Mouse (Mus musculus) urinary bladder, postnatal 25 days (tissue): ENCODE results near the gene Tspan18.

Source experiments
- DNase-seq: peaks from one replicate; pipeline ENCODE4 v3.0.0; 2022; ENCODE audit warnings: low spot score

Tspan18 gene

DNA sequence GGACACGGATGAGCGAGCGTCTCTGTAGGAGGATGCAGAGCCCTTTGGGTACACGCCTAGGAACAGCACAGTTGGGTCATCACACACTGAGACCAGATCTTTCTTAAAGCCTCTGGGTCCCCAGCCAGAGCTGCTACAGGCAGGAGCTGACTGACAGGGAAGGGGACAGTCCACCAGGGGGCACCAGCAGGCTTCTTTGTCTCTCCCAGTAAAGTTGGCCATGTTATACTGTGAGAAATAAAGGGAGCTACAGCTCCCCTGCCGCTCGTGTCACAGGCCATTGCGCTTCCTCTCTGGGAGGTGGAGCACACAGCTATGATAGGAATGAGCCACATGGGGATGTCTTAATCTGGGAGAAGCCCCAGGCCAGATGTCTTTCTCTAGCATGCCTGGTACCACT is 117.3 kb downstream of the Tspan18 start:
- DNase-seq: peak; percentile 81

GRCm38 (mm10) chr2:93215790-93216189 is 118.5 kb downstream of the Tspan18 start:
- no peak for DNase-seq

DNA sequence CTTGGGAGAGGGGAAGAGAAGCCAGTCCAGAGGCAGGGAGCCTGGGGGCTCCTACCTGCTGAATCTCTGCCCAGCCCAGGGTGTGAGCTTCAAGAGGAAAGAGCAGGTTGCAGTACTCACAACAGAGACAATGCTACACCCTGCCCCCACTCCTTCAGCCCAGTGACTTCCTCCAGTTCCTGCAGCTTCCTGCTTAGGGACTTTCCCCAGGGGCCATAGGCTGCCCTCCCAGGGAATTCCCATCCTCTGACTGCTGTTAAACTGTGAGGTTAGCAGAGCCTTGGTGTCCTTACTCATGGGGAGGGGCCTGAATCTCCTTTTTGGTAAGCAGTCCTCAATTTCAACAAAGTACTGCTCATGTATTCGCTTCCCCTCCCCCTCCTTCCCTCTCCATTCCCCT is 120.1 kb downstream of the Tspan18 start:
- no peak for DNase-seq

DNA sequence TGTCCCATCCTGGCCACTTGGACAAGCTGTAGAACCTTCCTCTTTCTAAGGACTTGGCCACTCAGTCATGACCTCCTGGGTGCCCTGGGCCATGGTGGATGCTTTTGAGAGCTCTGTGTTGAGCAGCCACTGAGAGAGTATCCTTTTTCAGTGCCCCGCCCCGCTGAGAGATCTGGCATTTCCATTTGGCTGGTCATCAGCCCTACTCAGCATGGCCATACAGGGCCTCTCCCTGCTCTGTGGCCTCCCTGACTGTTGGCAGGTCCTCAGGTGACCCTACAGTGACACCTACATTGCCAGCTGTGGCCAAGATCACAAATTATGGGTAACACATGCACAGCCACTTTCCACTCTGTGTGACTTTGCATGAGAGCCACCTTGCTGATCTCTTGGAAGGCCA is 121.4 kb downstream of the Tspan18 start:
- DNase-seq: no peak

GRCm38 (mm10) chr2:93212386-93212785 is 121.9 kb downstream of the Tspan18 start:
- DNase-seq: no peak

GRCm38 (mm10) chr2:93206126-93206525 is 128.2 kb downstream of the Tspan18 start:
- no peak for DNase-seq

DNA sequence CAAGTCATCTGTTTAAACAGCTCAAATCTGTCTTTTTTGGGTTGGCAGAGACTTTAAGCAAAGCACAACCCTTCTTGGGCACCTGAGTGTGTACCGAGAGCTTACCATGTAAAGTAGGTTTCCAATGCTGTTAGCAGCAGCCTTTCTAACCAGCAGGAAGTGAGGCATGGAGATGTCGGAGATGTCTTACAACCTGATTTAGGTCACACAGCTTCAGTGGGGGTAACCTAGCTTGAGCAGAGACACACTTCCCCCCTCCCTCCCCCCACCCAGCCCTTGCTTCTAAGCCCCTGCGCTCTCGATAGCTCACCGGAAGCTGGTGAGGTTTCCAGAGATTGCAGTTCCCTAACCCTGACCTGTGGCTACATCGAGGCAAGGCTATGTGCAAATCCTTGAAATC is 129.7 kb downstream of the Tspan18 start:
- DNase-seq: no peak

GRCm38 (mm10) chr2:93203682-93204081 is 130.6 kb downstream of the Tspan18 start:
- DNase-seq: no peak

DNA sequence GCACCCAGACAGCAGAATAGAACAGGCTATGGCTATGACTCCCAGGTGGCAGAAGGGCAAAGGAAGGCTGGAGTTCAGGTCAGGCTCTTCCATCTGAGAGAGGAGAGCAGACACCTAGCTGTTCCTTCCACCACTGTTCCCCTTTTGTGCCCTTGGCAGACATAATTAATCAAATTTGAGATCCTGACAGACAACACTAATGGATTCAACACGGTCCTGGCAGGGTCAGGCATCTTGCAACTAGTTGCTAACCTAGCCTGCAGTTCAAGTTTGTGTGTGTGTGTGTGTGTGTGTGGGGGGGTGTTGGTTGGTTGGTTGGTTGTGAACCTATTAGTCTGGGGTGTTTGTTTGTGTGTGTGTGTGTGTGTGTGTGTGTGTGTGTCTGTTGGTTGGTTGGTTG is 131.5 kb downstream of the Tspan18 start:
- DNase-seq: no peak

DNA sequence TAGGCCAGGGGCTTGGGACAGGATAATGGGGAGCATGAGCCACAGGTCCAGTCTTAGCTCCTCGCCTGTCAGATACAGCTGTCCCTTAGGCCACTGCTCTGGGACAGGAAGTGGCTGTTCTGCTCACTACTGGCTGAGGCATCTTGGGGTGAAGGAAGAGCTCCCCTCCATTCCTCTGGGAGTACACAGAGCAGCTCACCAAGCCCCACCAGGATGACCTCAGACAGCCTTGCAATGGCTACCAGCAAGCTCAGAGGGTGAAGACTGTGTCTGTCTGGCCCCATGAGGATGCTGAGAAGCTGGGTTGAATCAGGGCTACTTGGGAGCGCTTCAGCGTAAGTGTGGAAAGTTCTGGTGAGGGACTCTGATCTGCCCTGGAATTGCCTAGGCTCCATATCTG is 132.3 kb downstream of the Tspan18 start:
- no peak for DNase-seq

DNA sequence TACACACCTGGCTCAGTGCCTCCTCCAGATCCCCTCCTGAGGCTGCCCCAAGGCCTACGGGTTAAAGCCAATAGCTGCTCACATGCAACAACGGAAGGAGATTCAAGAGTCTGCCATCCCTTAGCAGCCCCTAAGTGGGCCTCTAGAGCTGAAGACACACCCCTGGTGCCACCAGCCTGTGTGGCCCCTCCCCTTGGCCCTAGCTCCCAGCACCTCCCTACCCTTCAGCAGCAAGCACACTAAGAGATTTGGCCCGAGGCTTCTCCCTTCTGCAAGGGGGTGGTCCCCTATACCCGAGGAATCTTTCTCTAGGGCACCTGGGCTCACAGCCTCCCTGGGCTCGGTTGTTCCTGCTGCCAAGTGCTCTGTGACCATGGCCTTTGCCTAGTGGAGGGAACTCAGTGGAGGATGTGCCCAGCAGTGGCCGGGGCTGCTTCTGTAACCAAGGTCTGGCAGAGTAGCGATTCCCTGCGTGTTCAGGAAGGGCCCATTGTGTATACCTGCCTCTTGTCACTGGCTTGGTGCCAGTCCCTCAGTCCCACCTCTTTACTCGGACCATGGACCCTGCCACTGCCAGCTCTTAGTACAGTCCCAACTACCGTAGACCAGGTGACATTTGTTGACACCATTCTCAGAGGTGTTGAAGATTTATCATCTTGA is 133.5 kb downstream of the Tspan18 start:
- no peak for DNase-seq

GRCm38 (mm10) chr2:93199531-93199974 is 134.8 kb downstream of the Tspan18 start:
- peak; percentile 50 for DNase-seq

DNA sequence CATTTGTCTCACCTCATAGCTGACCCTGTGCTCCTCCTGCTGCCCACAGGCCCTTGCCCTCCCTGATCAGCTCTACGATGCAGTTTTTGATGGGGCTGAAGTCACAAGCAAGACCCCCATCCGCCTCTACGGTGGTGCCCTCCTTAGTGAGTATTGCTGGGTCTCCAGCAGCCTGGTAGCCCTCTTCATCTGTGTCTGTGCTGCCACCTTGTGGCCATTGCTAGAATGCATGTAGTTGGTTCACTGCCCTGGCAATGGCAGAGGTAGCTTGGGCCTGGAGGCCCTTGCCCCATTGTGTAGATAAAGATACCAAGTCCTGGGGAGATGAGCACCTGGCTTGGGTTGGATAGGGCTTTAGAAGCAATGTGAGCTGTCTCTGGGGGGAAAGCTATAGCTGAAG is 135.5 kb downstream of the Tspan18 start:
- peak; percentile 94 for DNase-seq

DNA sequence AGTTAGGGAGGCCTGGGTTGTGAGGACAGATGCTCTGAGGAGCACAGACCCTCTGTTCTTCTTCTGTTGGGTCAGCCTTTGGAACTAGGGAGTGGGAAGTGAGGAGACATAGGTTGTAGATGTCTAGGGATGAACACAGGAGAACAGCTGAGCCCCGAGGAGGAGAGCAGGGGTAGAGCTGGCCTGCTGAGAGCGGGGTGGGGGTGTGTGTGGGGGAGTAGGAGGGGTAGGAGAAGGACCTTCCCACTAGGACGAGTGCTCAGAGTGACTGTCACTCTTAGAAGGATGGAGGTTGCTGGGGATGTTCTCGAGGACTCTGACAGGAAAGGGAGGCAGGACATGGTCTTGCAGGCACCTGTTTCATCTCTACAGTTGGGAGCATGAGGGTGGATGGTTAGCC is 140.5 kb downstream of the Tspan18 start:
- DNase-seq: no peak

DNA sequence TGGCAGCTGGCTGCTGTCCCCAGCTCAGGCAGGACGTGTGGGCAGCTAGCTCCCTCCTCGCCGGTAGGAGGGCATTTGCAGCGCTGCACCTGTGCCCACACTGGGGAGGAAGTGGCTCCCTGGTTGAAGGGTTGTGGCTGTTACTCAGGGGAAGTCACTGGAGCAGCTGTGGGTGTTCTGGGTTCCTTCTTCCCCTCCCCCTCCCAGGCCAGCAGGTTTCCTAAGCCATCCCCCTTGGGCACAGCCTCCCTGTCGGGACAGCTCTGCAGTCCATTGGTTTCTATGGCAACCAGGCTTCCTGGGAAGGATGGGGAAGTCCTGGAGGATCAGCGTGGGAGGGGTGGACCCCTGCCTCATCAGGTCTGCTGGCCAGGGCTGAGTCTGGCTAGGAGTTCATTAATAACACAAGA is 141.6 kb downstream of the Tspan18 start:
- DNase-seq: no peak

GRCm38 (mm10) chr2:93192182-93192560 is 142.1 kb downstream of the Tspan18 start:
- DNase-seq: no peak

- no peak for DNase-seq
Measured at GRCm38 (mm10) chr2:93191488-93192181, 142.7 kb downstream of the Tspan18 start.

DNA sequence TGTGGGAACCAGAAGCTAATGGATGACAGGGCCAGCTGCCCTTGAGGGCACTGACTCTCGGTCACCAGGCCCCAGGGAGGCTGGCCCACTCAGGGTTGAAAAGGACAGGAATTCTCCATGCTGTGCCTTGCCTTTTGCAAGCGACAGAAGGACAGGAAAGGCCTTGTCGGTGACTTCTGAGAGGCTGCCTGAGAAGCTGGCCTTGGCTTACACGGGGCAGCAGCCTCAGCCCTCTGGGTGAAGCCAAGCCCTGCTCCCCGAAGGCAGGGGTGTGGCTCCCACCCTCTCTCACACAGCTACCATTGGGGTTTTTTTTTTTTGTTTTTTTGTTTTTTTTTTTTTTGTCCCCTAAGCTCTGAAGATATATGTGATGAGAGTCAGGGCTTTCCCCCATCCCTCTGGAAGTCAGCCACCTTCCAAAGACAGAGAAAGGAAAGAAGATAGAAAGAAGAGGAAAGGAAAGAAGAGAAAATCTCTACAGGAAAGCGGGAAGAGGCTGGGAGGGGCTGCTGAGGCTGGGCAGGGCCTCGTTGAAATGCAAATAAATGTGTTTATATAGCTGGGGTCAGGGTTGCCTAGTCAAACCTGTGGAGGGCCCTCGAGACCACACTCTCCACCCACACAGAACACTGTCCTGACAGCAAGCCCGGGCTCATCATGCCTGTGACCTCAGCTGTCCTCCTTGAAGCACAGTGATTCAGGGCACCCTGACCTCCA is 143.4 kb downstream of the Tspan18 start:
- DNase-seq: no peak

GRCm38 (mm10) chr2:93188761-93189458 is 145.4 kb downstream of the Tspan18 start:
- no peak for DNase-seq

DNA sequence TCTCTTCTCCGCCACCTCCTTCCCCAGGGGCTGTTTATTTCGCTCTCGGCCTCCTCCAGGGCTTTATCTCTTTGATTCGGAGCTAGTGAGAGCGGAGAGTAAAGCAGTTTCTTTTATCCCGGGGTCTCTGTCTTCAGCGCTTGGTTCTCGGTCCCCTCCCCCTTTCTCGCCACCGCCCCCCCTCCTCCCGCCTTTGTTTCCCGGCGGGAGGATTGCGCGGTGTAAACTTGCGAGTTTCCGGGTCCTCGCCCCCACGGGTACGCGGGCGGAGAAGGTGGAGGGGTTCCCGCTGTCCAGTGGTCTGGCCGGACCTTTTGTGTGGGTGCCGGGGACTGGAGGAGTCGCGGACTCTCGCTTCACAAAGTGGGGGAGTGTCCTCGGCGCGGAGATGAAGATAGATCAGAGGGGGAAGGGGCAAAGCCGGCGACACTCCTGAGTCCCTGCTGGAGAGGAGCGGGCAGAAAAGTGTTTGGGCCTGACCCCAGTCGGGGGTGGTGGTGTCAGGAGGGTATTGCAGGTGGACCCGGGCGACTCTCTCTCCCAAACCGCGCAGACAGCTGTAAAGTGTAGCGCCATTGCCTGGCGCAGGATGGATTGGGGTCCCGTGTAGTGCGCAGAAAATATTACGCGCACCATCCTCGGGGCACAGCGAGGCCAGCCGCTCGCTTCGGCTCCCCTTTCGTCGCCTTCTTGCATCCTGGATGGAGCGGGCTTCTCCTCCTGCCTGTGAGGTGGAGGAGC is 146.1 kb downstream of the Tspan18 start:
- DNase-seq: no peak

DNA sequence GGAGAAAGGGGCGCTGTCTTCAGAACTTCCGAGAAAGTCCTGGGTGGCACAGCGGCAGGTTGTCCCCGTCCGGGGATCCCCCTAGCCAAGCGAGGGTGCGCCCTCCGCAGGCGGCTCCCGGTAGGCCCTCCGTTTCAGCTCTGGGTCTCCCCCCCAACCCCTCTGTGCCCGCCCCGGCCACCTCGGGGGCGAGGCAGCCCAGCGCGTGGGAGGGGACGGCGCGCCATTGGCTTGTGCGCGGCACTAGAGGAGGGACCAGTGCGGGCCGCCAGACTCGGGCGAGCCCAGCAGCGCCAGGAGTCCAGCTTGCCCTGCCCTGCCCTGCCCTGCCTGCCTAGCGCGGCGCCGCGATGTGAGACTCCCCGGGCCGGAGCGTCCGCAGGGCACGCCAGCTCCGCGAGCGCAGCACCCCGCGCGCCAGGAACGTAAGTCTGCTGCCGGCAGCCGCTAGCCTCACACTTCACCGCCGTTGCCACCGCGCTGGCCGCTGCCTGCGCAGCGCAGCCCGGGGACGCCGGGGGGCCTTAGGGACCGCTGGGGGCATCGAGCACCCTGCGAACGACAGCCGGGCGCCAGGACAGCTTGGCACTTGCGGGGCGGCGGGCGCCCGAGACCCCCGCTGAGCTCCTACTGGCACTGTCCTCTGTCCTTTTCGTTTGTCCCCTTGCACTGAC is 146.8 kb downstream of the Tspan18 start, which contains the start of gene Trp53i11:
TSS of gene Trp53i11 (plus strand) at position 226 of the 674 bp plus-strand sequence.
- DNase-seq: peak; percentile 73
